Mouse (Mus musculus) embryonic fibroblast, embryonic 13.5 days (primary cell): ENCODE data around the gene Zfp691. TPM values are rescaled to one million over a fixed set of nuclear protein-coding genes. Genes with fewer than 3 reads are reported as not detected.

Source experiments
- H3K27ac ChIP-seq: 2 replicates; pipeline ENCODE4 v1.5.1; 2012; ENCODE audit warnings: low read length, control low read depth, inconsistent platforms; ENCODE audit not compliant: insufficient read depth
- H3K4me1 ChIP-seq: 2 replicates; pipeline ENCODE4 v1.6.1; 2011; ENCODE audit warnings: low read length; ENCODE audit not compliant: control insufficient read depth, insufficient read depth
- H3K4me3 ChIP-seq: 2 replicates; pipeline ENCODE4 v1.5.1; 2011; ENCODE audit warnings: mild to moderate bottlenecking, control low read depth, low read length; ENCODE audit not compliant: insufficient read depth
- CTCF ChIP-seq: IDR thresholded peaks from 2 replicates; pipeline ENCODE4 v1.5.1; 2011; ENCODE audit warnings: mild to moderate bottlenecking, control low read depth, low read length, moderate library complexity, borderline replicate concordance; ENCODE audit not compliant: insufficient read depth
- POLR2A ChIP-seq: IDR thresholded peaks from 2 replicates; pipeline ENCODE4 v1.6.1; 2011; ENCODE audit warnings: low read depth, mild to moderate bottlenecking, control low read depth, low read length, moderate library complexity
- polyA plus RNA-seq: library from polyadenylated mRNA; stranded (reverse); fragments of >200 nt; gene quantifications from 2 replicates; pipeline ENCODE4 v1.2.4, GENCODE M21; 2011; ENCODE audit warnings: low read depth; ENCODE audit not compliant: missing spikeins, insufficient read length

Gene Zfp691
- polyA plus RNA-seq, 1 experiment, result 9.0 TPM

- Histone ChIP-seq H3K27ac (no peak overlapping the region), H3K4me3 (peak overlapping the region; percentile 87)
- no peak for TF ChIP-seq CTCF
- TF ChIP-seq POLR2A, result no peak
Measured at GRCm38 (mm10) chr4:119172919-119173650, 910 bp downstream of the Zfp691 start.

DNA sequence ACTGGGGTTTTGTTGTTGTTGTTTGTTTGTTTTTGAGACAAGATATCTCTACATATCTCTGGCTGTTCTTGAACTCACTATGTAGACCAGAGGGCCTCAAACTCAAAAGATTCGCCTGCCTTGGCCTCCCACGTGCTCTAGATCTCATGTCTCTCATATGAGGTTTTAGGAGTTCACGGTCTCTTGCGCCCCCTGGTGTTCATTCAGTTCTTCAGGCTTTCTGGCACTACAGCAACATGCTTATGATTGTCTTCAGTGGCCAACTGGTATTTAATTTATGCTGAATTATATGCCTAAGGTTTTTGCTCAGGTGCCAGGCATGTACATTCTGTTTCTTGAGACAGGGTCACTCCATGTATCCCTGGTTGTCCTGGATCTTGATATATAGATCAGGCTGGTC is 6.3 kb downstream of the Zfp691 start:
- no peak overlapping the region for H3K4me3 ChIP-seq
- peak; percentile 44; the same call in 1 of the 2 replicates for TF ChIP-seq CTCF
- no peak for TF ChIP-seq POLR2A

More at GRCm38 (mm10) chr4:119172919-119173650, 910 bp downstream of the Zfp691 start:
- H3K4me1 ChIP-seq, result peaks cover 2% of the 10 kb centered on the region; the same call in 1 of the 2 replicates

GRCm38 (mm10) chr4:119167068-119167467 is 6.9 kb downstream of the Zfp691 start:
- H3K27ac ChIP-seq, result no peak overlapping the region
- no peak for TF ChIP-seq POLR2A
- H3K4me1 ChIP-seq, result peaks cover 2% of the 10 kb centered on the region; the same call in 1 of the 2 replicates
- H3K4me3 ChIP-seq, result no peak overlapping the region

More for the DNA sequence above, 6.3 kb downstream of the Zfp691 start:
- Histone ChIP-seq H3K4me1 (peaks cover 2% of the 10 kb centered on the region; the same call in 1 of the 2 replicates), H3K27ac (no peak overlapping the region)

GRCm38 (mm10) chr4:119165916-119166315 is 8.1 kb downstream of the Zfp691 start:
- TF ChIP-seq CTCF, result no peak
- Histone ChIP-seq H3K4me1 (no peaks in the 10 kb centered on the region), H3K27ac (no peak overlapping the region), H3K4me3 (no peak overlapping the region)

GRCm38 (mm10) chr4:119162990-119163389 is 11.0 kb downstream of the Zfp691 start:
- Histone ChIP-seq H3K4me3 (no peak overlapping the region), H3K4me1 (no peaks in the 10 kb centered on the region)
- TF ChIP-seq CTCF (no peak), POLR2A (no peak)

DNA sequence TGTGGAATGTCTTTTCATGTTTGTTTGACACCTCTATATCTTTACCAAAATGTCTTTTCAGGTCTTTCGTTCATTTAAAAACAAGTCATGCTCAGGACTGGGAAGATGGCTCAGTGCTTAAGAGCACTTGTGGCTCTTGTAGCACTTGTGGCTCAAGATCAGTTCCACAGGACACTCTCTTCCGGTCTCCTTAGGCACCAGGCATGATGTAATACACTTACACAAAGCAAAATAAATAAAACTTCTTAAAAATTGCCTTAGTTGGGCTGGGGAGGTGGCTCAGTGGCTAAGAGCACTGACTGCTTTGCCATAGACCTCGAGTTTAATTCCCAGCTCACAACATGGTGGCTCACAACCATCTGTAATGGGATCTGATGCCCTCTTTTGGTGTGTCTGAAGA is 12.6 kb downstream of the Zfp691 start:
- no peaks in the 10 kb centered on the region for H3K4me1 ChIP-seq
- H3K4me3 ChIP-seq, result no peak overlapping the region
- H3K27ac ChIP-seq, result no peak overlapping the region
- no peak for TF ChIP-seq POLR2A
- TF ChIP-seq CTCF, result no peak

More at GRCm38 (mm10) chr4:119162990-119163389, 11.0 kb downstream of the Zfp691 start:
- no peak overlapping the region for H3K27ac ChIP-seq

DNA sequence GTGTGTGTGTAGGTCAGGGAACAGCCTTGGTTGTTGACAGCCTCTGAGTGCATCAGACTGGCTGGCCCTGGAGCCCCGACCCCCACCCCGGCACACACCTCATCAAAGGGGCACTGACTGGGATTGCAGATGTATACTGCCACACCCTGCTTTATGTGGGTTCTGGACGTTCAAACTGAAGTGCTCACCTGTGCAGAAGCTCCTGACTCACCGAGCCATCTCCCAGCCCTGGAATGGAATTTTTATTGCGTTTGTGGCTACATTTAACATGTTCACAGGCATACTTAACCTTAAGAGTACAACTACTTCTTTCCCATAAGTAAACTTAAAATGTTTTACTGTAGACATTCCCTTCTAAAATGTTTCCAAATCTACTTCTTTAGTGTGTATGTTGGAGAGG is 16.1 kb downstream of the Zfp691 start:
- H3K4me3 ChIP-seq, result no peak overlapping the region
- no peak for TF ChIP-seq POLR2A
- TF ChIP-seq CTCF, result no peak
- no peak overlapping the region for H3K27ac ChIP-seq
- no peaks in the 10 kb centered on the region for H3K4me1 ChIP-seq

DNA sequence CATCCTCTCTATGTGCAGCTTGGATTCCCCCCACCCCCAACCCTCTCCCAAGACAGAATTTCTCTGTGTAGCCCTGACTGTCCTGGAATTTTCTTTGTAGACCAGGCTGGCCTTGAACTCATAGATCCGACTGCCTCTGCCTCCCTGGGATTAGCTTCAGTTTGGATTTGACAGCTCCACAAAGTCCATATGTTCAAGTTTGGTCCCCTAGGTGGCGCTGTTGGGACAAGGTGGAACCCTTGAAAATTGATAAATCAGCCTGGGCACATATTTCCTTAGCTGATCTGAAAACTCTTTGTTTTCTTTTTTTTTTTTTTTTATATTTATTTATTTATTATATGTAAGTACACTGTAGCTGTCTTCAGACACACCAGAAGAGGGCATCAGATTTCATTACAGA is 16.8 kb downstream of the Zfp691 start:
- Histone ChIP-seq H3K4me3 (no peak overlapping the region), H3K4me1 (no peaks in the 10 kb centered on the region)
- TF ChIP-seq POLR2A, result no peak
- no peak for TF ChIP-seq CTCF

GRCm38 (mm10) chr4:119148741-119149140 is 25.3 kb downstream of the Zfp691 start:
- no peak overlapping the region for H3K27ac ChIP-seq
- no peak overlapping the region for H3K4me3 ChIP-seq
- peaks cover 6% of the 10 kb centered on the region; the same call in 1 of the 2 replicates for H3K4me1 ChIP-seq
- TF ChIP-seq CTCF (no peak), POLR2A (no peak)

More for the DNA sequence above, 16.8 kb downstream of the Zfp691 start:
- no peak overlapping the region for H3K27ac ChIP-seq

GRCm38 (mm10) chr4:119147347-119147746 is 26.6 kb downstream of the Zfp691 start:
- H3K27ac ChIP-seq, result peak overlapping the region; percentile 51
- H3K4me3 ChIP-seq, result no peak overlapping the region
- peaks cover 6% of the 10 kb centered on the region; the same call in 1 of the 2 replicates for H3K4me1 ChIP-seq
- no peak for TF ChIP-seq CTCF
- no peak for TF ChIP-seq POLR2A
